Mouse (Mus musculus) cerebellum, adult 2 months (tissue): Measurements from ENCODE around the gene Atxn7l1.

ENCODE experiments used
- CTCF ChIP-seq: fragments of 200-500 bp; IDR thresholded peaks from 2 replicates; pipeline ENCODE4 v1.5.1; 2011; ENCODE audit warnings: low read depth, mild to moderate bottlenecking, control low read depth, low read length, moderate library complexity, borderline replicate concordance; ENCODE audit not compliant: insufficient read depth
- POLR2A ChIP-seq: fragments of 200-500 bp; IDR thresholded peaks from 2 replicates; pipeline ENCODE4 v1.6.1; 2011; ENCODE audit warnings: low read length, control low read depth, borderline replicate concordance; ENCODE audit not compliant: insufficient read depth

GRCm38 (mm10) chr12:33323821-33324220, 176.3 kb downstream of the Atxn7l1 start:
- TF ChIP-seq CTCF (no peak), POLR2A (no peak)
